Mouse (Mus musculus) urinary bladder, postnatal 4 days (tissue): ENCODE results near the gene Itga1.

ENCODE experiments used
- DNase-seq, 2 experiments: peaks; one replicate each; pipeline ENCODE4 v3.0.0; 2021 to 2022; ENCODE audit warnings: low spot score in 2 of 2

Gene Itga1

DNA sequence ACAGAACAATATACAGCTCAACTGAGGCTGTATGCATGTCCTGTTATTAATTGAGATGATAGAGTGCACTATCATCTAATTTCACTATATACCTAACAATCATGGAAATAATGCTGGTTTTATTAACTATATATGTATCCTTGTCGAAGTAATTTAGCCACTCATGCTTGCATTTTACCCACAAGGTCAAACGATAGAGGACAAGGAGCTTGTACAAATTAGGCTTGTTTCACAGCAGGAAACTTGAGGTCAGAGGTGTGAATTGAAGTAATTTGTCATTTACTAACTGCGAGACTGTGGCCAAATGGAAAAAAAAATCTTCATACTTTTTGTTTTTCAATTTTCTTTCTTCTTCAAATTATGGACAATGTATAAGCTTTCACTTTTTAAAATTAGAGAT is 3.5 kb downstream of the Itga1 start:
- no peak for DNase-seq

GRCm38 (mm10) chr13:115096965-115097364 is 4.8 kb downstream of the Itga1 start:
- DNase-seq: no peak

- no peak for DNase-seq
These were observed 5.5 kb downstream of the Itga1 start for GRCm38 (mm10) chr13:115096216-115096615.

GRCm38 (mm10) chr13:115095392-115095791 is 6.4 kb downstream of the Itga1 start:
- no peak for DNase-seq

GRCm38 (mm10) chr13:115091511-115091910 is 10.3 kb downstream of the Itga1 start:
- DNase-seq: no peak

DNA sequence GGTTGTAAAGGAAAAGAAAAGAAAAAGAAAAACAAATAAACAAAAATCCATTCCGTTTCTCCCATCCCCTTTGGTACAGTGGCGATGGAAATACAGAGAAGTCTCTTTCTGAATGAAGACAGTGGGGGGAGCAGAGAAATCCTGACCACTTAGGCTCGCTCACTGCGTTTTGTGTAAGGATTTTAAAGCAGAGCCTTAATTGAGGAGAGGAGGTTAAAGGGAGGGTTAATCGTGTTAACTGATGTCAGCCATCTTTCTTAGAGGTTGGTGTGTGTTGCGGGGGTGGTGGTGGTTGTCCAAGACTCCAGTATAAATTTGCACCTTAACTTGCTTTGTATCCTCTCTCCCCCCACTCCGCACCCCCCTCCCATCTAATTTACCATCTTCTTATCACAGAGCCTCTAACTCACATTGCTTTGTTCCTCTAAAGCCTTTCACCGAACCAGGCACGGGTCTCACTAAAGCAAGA is 10.8 kb downstream of the Itga1 start:
- no peak for DNase-seq

- DNase-seq: peak; percentile 93 to 95
These were observed 11.4 kb downstream of the Itga1 start, which contains the start of gene Pelo for GRCm38 (mm10) chr13:115090069-115090976. Pelo (minus strand) TSS chr13:115090186.

DNA sequence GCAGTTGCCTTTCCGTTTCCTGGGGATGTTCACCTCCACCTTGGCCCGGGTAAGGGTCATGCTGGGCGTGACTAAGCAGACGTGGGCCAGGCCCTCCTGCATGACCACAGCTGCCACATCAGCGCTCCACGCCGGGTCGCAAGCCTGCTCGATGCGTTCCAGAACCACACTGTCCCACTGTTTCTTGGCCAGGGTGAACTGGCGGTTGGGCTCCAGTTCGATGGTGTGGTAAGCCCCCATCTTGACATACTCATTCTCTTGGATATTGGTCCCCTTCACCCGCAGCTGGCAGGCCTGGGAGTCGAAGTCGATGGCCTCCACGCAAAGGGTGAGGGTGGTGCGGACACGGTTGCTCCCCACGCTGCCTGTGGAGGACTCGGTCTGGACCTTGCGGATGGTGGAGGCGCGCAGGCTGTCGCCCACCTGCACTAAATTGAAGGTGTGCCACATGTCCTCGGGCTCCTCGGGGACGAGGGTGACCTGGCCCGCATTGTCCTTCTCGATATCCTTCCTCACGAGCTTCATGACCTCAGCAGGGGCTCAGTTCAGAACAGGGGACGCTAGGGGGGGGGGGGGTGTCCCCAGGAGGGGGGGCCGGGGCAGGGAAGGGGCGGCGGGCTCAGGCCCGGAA is 12.3 kb downstream of the Itga1 start:
- DNase-seq: peak in 1 of 2 experiments; percentile 28

GRCm38 (mm10) chr13:115089020-115089394 is 12.8 kb downstream of the Itga1 start:
- DNase-seq: no peak

DNA sequence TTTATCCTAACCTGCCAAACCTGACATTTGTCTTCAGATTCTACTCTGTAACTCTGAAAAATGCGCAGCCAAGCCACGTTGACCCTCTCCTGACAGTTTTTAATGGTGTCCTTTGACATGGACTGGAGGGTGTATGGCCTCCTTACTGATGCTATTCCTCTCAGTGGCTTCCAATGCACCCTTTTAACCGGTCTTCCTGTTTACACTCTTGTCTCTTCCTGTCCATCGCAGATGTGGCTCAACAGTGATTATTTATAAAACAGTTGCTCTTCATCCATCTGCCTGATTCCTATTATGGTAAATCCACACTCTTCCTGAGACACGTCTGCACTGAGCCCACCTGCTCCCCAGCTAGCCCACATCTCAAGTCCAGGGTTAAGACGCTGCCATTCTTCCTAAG is 15.8 kb downstream of the Itga1 start:
- DNase-seq: no peak

- DNase-seq: no peak
These were observed 19.4 kb downstream of the Itga1 start for GRCm38 (mm10) chr13:115082339-115082738.

GRCm38 (mm10) chr13:115079996-115080585 is 21.7 kb downstream of the Itga1 start:
- DNase-seq: no peak

- no peak for DNase-seq
These were observed 22.6 kb downstream of the Itga1 start for GRCm38 (mm10) chr13:115078997-115079685.

DNA sequence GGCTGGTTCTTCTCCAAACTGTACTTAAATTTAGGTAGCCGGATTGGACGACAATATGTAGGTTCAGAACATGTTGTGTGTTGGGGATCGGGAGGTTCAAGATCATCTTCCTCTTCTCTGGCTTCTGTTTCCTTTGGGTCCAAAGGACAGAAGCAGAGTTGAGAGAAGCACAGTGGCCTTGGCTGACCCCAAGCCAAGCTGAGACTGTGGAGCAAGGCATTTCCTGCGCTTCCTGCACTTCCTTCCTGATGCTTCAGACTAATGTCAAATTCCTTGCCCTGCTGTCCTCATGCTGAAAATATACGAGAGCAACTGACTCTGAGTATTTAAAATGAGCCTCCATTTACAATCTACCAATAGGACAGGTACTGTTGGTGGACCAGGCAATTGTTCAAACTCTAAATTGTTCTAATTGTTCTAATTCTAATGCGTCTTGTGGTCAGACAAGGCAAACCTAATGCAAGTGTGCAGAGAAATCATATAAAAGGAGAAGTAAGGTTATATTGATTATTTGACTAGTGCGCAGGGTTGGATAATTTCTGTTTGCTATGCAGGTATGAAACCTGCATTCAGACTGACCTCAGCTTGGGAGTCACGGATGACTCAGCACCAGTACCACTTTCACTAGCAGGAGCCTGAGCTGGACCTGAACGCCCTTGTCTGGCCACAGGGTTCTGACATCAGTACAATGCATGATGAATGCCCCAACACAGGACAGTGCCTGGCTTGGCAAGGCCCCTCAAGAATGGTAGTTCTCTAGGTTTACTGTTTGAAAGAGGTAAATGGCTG is 24.2 kb downstream of the Itga1 start:
- no peak for DNase-seq

DNA sequence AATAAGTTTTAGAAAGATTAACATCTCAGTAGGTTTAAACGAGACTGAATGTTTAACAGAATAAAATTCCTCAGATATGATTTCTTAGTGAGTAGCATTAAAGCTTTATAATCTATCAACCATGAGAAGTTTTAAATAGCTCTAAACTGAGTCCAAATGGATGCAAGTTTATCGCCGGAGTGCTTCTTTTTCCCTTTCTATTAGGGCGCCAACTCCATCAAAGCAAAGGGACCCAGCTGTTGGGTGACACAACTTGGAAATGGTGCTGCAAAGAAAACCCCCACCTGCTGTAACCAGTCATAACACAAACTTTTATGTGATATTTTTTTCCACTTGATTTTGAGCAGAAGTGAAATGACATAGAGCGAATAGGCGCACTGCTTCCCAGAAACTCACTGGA is 29.4 kb downstream of the Itga1 start:
- no peak for DNase-seq

DNA sequence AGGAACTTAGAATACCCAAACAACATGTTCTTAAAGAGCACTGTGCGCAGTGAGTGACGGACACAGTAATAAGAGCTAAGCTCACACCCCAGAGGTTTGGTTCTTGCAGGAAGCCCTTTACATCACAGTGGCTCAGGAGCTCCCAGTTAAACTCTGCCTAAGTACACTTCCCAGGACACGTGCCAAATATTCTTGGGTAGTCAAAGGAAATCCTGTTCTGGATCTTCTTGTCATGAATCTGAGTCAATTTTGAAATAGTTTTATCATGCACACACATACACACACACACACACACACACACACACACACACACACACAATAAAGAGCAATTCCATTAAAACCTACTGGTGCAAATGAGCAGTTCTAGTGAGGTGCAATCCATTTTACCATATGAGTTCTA is 30.3 kb downstream of the Itga1 start:
- no peak for DNase-seq

GRCm38 (mm10) chr13:115067968-115068330 is 33.8 kb downstream of the Itga1 start:
- DNase-seq: no peak

DNA sequence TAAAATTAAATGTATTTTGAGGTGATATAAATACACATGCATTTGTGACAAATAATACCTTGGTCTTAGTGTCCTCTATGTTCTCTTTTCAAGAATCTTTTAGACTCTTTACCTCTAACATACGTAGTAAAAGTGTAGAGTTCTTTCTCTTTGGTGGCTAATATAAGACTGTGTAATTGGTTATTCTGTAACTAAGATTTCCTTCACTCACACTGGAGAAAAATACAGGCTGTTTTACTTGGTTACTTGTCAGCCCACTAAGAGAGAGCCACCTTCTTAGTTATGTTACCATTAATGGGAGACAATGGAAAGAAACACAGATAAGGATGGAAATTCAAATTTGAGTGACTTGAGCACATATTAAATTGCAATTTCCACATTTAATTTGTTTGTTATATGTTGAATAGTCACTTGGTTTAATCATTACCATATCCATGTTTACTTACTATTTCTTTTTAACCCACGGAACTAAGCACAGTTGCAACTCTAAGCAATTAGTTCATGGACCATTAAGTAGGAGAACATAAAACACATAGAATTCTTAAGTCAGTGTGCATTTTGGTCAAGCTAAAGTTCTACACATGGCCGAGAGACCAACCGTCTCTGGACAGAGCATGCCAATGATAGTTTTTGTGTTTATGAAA is 34.3 kb downstream of the Itga1 start:
- no peak for DNase-seq

GRCm38 (mm10) chr13:115057555-115057954 is 44.2 kb downstream of the Itga1 start:
- no peak for DNase-seq

DNA sequence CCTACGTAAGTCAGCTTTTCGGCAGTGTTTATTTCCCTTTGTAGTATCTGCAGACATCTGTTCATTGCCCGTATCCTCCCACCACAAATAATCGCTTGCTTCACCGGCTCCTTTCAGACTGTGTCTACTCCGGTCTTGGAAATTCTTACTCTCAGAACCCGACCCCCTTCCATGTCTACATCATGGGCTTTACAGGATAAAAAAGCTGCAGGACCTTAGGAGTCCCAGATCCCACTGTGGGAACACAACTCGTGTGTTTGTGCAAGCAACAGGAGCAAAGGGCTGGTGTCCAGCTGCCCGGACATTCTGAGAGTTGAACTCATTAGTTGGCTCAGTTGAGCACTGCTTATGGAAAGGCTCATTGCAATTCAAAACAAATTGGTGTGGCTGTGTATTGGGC is 47.0 kb downstream of the Itga1 start:
- DNase-seq: no peak

DNA sequence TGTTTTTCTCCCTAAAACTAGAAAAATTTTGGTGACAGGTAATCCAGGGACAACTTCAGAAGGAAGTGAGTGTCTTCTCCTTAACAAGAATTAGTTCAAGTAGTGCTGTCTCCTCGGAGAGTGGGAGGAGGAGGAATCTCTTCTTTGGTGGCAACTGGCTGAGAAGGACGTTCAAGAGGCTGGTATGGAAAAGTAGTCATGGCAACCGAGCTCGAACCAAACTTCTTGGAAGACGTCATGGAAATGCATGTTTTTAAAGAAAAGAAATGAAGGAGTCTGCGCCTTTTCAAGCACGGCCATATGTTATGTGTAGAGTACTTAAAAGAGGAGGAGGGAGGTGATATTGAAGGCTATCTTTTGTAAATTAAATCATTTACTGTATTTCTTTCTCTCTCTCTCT is 49.2 kb downstream of the Itga1 start:
- DNase-seq: no peak
